Mouse (Mus musculus): ENCODE measurements around the gene 1700022I11Rik.

DNA sequence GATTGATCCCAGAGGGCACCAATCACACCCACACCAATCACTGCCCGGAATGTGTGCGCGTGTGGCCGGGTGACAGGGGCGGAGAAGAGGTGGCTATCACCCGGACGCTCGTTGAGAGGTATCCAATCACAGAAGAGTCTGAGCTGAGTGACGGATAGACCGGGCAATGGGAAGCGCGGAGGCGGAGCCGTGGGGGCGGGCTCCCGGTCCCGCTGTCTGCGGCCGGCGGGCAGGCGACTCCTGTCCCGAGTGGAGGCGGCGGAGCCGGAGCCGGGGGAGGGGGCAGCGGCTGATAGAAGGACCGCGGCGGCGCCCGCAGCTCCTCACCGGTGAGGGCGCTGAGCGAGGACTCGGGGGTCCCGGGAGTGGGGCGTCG lies 19.7 kb upstream of the 1700022I11Rik start, which contains the start of gene Dnajb5:
- no peak for TF ChIP-seq CTCF (IDR thresholded peaks at IDR 0.05)
- TF ChIP-seq EP300 (IDR thresholded peaks at IDR 0.05), result no peak

Data from lung, postnatal 0 days (tissue).